Mouse (Mus musculus) liver, embryonic 13.5 days (tissue): ENCODE data around the gene Camta1. TPM values are rescaled to one million over a fixed set of nuclear protein-coding genes. Genes with fewer than 3 reads are reported as not detected.
A peak's percentile ranks its signal among the peaks of the same experiment; 100 is the strongest.

Source experiments
- ATAC-seq: fragments of 200-750 bp; cut with Nextera tagmentation; 2 replicates; pipeline ENCODE4 v1.8.0; 2017; ENCODE audit warnings: low read depth, mild to moderate bottlenecking, moderate number of reproducible peaks, moderate library complexity
- DNase-seq: peaks from one replicate; pipeline ENCODE4 v3.0.0; 2022
- H3K27ac ChIP-seq: fragments of 300-500 bp; sonication (generic); 2 replicates; pipeline ENCODE4 v1.5.1; 2015; ENCODE audit warnings: moderate library complexity, mild to moderate bottlenecking, inconsistent platforms
- H3K27me3 ChIP-seq: fragments of 300-500 bp; sonication (generic); 2 replicates; pipeline ENCODE4 v1.6.1; 2015; ENCODE audit warnings: mild to moderate bottlenecking, inconsistent platforms
- H3K36me3 ChIP-seq: fragments of 300-500 bp; sonication (generic); 2 replicates; pipeline ENCODE4 v1.6.1; 2015; ENCODE audit warnings: mild to moderate bottlenecking, inconsistent platforms
- H3K4me1 ChIP-seq: fragments of 300-500 bp; sonication (generic); replicated peaks from 2 replicates; pipeline ENCODE4 v1.6.1; 2015; ENCODE audit warnings: inconsistent platforms
- H3K4me2 ChIP-seq: fragments of 300-500 bp; sonication (generic); 2 replicates; pipeline ENCODE4 v1.6.1; 2015; ENCODE audit warnings: inconsistent platforms, mild to moderate bottlenecking, moderate library complexity
- H3K4me3 ChIP-seq: fragments of 300-500 bp; sonication (generic); replicated peaks from 2 replicates; pipeline ENCODE4 v1.5.1; 2015; ENCODE audit warnings: mild to moderate bottlenecking, inconsistent platforms
- H3K9ac ChIP-seq: fragments of 300-500 bp; sonication (generic); 2 replicates; pipeline ENCODE4 v1.6.1; 2015; ENCODE audit warnings: mild to moderate bottlenecking, inconsistent platforms
- H3K9me3 ChIP-seq: fragments of 300-500 bp; sonication (generic); replicated peaks from 2 replicates; pipeline ENCODE4 v1.6.1; 2016; ENCODE audit warnings: inconsistent platforms
- WGBS: fragments of 180-500 bp; shearing (Covaris S2); methylation state at CpG from one replicate; pipeline ENCODE4 v1.1.7; 2015; ENCODE audit not compliant: insufficient replicate concordance; 5-methylcytosine and 5-hydroxymethylcytosine counted together
- polyA plus RNA-seq: library from polyadenylated mRNA; unstranded; fragments of >200 nt; fragmentation: Nextera tagmentation; extraction: Ambion mirVana; gene quantifications from 2 replicates; pipeline ENCODE4 v1.2.1, GENCODE M21; 2015

Camta1 gene
- polyA plus RNA-seq, 1 experiment from 2014 or later, result 43.6 TPM

DNA sequence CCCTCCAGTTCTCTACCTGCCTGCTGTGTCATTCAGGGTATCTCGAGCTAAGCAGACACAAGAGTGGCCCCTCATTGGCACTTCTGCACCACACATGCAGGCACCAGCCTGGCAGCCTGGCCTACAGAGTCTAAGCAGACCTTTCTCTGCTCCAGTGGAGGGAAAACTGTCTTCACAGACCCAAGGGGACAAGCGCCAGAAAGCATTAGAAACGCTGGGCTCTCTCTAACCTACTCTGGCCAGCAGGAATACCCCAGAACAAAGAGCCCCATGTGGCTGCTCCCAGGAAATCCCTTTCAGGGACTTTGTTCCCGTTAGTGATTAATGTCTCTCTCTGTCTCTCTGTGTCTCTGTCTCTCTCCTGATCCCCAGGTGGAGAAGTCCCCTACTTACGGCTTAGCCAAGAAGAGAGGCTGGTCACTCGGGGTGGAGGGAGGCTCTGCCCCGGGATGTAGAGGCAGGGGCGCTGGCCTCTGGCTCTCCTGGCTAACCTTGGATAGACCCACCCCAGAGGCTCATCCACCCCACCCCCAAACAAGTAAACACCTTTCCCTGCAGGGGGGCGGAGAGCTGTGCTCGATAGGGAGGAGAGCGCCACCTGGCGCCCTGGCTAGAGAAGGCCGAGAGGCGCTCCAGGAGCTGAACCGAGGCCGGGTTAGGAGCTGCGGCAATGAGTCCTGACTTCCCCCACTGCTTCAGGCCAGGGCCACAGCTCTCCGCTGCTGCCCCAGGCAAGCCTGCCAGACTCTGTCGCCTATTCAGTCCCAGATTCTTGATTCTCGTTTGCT is 722.4 kb downstream of the Camta1 start:
- WGBS, result 8% methylated on average over 20 of the region's 20 CpGs
- DNase-seq (peak; percentile 18), ATAC-seq (0 out of 2 replicates have a peak, but pooled peaks have one; percentile 24)
- H3K4me1 ChIP-seq, result no peaks in the 10 kb centered on the region
- H3K27ac ChIP-seq, result no peak overlapping the region
- H3K27me3 ChIP-seq, result peaks cover 33% of the 10 kb centered on the region
- H3K9me3 ChIP-seq, result no peaks in the 10 kb centered on the region
- H3K9ac ChIP-seq, result no peak overlapping the region
- no peak overlapping the region for H3K4me3 ChIP-seq
- no peak overlapping the region for H3K4me2 ChIP-seq
- H3K36me3 ChIP-seq, result no peaks in the 10 kb centered on the region

DNA sequence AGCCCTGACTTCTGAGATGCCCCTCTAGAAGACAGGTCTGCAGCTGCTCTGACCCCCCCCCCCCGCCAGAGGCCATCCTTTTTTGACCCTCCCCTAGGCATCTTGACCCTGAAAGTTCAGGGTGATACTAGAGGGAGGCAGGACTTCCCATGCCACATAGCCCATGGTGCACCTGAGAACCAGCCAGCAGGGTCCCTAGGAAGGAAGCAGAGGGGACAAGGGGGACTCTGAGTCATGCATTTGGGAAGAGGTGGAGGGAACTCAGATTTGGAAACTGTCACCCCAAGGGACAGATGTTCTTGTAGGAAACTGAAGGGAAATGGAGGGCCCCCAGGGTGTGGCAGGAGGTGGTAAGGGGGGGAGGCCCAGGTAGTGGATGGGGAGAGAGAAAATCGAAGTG is 723.1 kb downstream of the Camta1 start:
- H3K9me3 ChIP-seq, result no peaks in the 10 kb centered on the region
- no peak overlapping the region for H3K4me3 ChIP-seq
- ATAC-seq (no peak), DNase-seq (no peak)
- no peak overlapping the region for H3K27ac ChIP-seq
- no peak overlapping the region for H3K4me2 ChIP-seq
- 10% methylated on average over 2 of the region's 2 CpGs for WGBS
- H3K9ac ChIP-seq, result no peak overlapping the region
- no peaks in the 10 kb centered on the region for H3K4me1 ChIP-seq
- H3K36me3 ChIP-seq, result no peaks in the 10 kb centered on the region
- H3K27me3 ChIP-seq, result peaks cover 33% of the 10 kb centered on the region

DNA sequence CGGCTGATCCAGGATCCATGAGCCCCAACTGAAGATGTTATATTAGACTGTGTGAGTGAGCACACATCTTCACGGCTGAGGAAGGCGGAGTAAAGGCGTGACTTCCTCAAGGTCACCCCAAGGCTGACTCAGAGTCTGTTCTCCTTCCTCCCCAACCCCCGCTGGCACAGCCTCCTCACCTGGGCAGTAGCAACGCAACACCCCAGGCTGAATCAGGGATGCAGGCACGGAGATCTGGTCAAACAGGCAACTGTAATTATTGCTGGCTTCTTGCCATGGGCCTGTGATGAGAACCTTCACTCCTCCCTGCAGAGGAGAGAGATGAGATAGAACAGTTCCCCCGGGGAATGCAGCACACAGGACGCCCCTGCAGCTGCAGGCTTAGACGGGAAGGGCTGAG is 723.5 kb downstream of the Camta1 start:
- no peaks in the 10 kb centered on the region for H3K36me3 ChIP-seq
- H3K4me1 ChIP-seq, result no peaks in the 10 kb centered on the region
- ATAC-seq, result no peak
- WGBS, result 22% methylated on average over 10 of the region's 10 CpGs
- H3K4me2 ChIP-seq, result no peak overlapping the region
- H3K9ac ChIP-seq, result no peak overlapping the region
- peaks cover 37% of the 10 kb centered on the region for H3K27me3 ChIP-seq
- H3K4me3 ChIP-seq, result no peak overlapping the region
- no peak overlapping the region for H3K27ac ChIP-seq
- no peak for DNase-seq
- no peaks in the 10 kb centered on the region for H3K9me3 ChIP-seq

DNA sequence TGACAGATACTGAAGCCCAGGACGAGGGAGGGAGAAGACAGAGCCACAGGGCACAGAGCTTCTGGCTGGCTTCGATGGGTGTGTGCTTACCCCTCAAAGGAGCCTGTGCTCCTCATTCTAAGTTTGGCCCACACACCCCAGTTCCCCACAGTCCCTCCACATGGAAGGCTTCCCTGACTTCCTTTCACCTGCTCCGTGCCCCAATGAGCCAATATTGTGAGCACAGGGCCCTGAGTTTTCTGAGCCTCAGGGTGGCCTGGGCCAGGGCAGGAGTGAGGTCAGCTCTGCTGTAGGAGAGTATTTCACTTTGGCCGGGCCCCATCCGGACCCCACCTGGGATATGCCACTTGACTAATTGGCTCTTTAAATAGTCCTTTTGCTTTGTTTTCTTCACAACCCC is 724.0 kb downstream of the Camta1 start:
- DNase-seq (no peak), ATAC-seq (no peak)
- H3K36me3 ChIP-seq, result no peaks in the 10 kb centered on the region
- H3K9me3 ChIP-seq, result no peaks in the 10 kb centered on the region
- WGBS, result 39% methylated on average over 5 of the region's 5 CpGs
- peaks cover 38% of the 10 kb centered on the region for H3K27me3 ChIP-seq
- no peak overlapping the region for H3K27ac ChIP-seq
- no peak overlapping the region for H3K9ac ChIP-seq
- H3K4me2 ChIP-seq, result no peak overlapping the region
- no peaks in the 10 kb centered on the region for H3K4me1 ChIP-seq
- no peak overlapping the region for H3K4me3 ChIP-seq

DNA sequence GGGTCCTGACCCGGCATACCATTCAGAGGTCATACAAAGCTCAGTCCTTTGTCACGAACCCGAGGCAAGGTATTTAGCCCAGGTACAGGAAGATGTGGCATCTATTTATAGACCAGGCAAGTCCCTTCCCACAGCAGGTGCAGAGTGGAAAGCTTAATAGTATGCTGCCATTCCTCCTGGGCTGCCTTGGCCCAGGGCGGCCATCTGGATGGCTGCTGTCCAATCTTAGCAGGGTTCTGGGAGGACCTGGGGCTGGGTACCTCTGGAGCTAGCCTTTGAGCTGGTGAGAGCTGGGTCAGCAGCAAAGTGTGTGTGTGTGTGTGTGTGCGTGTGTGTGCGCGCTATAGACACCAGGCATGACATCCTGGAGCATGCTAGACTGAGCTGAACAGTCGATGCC is 726.2 kb downstream of the Camta1 start:
- H3K4me2 ChIP-seq, result no peak overlapping the region
- WGBS, result 72% methylated on average over 8 of the region's 8 CpGs
- H3K9me3 ChIP-seq, result no peaks in the 10 kb centered on the region
- no peaks in the 10 kb centered on the region for H3K36me3 ChIP-seq
- H3K4me1 ChIP-seq, result no peaks in the 10 kb centered on the region
- no peak for ATAC-seq
- H3K27ac ChIP-seq, result no peak overlapping the region
- DNase-seq, result no peak
- H3K9ac ChIP-seq, result no peak overlapping the region
- H3K4me3 ChIP-seq, result no peak overlapping the region
- peaks cover 34% of the 10 kb centered on the region for H3K27me3 ChIP-seq

DNA sequence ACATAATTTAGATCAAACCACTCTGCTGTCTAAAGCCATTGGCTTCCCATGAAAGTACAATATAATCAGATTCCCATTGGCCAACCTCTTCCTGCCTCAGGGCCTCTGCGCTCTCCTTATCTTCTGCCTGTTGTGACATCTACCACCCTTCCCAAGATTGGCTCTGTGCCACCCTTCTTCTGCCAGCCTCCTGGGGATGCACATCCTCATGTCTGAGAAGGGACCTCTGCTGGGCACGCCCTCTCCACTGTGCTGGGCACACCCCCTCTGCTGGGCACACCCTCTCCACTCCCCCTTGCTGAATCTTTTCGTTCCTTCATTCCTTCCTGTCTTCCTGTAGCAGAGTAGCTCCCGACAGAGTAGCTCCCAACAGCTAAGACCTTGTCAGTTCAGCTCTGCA is 727.9 kb downstream of the Camta1 start:
- no peaks in the 10 kb centered on the region for H3K9me3 ChIP-seq
- H3K4me3 ChIP-seq, result no peak overlapping the region
- 0 out of 2 replicates have a peak, but pooled peaks cover 2% of the 10 kb centered on the region for H3K4me1 ChIP-seq
- ATAC-seq (no peak), DNase-seq (no peak)
- H3K4me2 ChIP-seq, result no peak overlapping the region
- H3K9ac ChIP-seq, result no peak overlapping the region
- WGBS, result 31% methylated on average over 4 of the region's 4 CpGs
- H3K27me3 ChIP-seq, result peaks cover 34% of the 10 kb centered on the region
- H3K27ac ChIP-seq, result no peak overlapping the region
- H3K36me3 ChIP-seq, result no peaks in the 10 kb centered on the region

DNA sequence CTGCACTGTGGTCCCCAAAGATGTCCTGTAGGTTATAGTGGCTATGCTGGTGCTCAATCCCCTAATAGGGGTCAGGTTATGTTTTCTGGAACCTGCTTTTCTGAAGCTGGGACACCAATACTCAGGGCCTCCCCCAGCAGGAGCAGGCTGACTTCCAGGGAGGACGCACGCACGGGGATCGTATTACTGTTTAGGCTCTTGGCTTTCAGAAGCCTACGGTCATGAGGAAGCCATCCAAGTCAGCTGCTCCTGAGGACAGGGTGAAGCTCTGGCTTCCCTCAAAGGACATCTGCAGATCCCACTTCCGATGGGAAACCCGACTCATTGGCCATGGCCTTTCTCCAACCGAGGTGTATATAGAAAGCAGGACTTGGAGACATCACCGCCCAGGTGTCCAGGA is 729.2 kb downstream of the Camta1 start:
- Histone ChIP-seq H3K36me3 (no peaks in the 10 kb centered on the region), H3K4me1 (0 out of 2 replicates have a peak, but pooled peaks cover 4% of the 10 kb centered on the region), H3K9ac (no peak overlapping the region), H3K9me3 (no peaks in the 10 kb centered on the region), H3K27me3 (peaks cover 45% of the 10 kb centered on the region), H3K4me2 (no peak overlapping the region), H3K4me3 (no peak overlapping the region), H3K27ac (no peak overlapping the region)
- no peak for DNase-seq
- ATAC-seq, result no peak
- WGBS, result 62% methylated on average over 9 of the region's 9 CpGs

DNA sequence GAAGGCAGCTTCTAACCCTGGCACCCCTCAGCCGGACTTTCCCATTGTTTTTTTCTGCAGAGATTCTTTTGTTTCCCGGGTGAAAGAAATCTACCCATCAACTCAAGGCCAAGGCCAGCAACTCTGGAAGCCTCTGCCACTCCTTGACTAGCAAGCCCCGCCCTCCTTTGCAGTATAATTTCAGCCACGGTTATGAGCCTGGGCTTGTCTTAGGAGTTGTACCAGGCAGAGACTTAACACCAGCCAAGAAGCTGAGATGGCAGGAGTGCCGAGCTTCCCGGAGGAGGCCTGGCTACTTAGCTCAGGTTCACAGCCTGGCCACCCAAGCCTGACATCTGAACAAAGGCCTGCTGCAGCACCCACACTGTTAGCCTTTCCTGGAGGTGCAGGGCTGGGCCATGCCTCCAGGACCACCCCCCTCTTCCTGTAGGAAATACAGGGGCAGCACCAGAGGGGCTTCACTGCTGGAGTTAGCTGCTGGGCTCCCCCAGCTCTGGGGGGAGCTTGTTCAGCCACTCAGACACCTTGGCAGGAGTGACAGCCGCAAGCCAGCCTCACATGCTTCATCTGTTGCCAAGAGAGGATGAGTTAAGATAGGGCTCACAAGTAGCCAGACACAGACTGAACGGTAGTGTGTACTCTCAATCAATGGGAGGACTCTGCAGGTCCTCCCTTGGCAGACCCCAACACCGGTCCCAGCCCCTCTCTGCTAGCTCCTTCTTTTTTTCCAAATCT is 730.8 kb downstream of the Camta1 start:
- H3K4me2 ChIP-seq, result no peak overlapping the region
- H3K9me3 ChIP-seq, result no peaks in the 10 kb centered on the region
- 0 out of 2 replicates have a peak, but pooled peaks cover 4% of the 10 kb centered on the region for H3K4me1 ChIP-seq
- ATAC-seq (no peak), DNase-seq (no peak)
- H3K9ac ChIP-seq, result no peak overlapping the region
- no peaks in the 10 kb centered on the region for H3K36me3 ChIP-seq
- peaks cover 47% of the 10 kb centered on the region for H3K27me3 ChIP-seq
- no peak overlapping the region for H3K27ac ChIP-seq
- H3K4me3 ChIP-seq, result no peak overlapping the region
- 51% methylated on average over 9 of the region's 9 CpGs for WGBS

DNA sequence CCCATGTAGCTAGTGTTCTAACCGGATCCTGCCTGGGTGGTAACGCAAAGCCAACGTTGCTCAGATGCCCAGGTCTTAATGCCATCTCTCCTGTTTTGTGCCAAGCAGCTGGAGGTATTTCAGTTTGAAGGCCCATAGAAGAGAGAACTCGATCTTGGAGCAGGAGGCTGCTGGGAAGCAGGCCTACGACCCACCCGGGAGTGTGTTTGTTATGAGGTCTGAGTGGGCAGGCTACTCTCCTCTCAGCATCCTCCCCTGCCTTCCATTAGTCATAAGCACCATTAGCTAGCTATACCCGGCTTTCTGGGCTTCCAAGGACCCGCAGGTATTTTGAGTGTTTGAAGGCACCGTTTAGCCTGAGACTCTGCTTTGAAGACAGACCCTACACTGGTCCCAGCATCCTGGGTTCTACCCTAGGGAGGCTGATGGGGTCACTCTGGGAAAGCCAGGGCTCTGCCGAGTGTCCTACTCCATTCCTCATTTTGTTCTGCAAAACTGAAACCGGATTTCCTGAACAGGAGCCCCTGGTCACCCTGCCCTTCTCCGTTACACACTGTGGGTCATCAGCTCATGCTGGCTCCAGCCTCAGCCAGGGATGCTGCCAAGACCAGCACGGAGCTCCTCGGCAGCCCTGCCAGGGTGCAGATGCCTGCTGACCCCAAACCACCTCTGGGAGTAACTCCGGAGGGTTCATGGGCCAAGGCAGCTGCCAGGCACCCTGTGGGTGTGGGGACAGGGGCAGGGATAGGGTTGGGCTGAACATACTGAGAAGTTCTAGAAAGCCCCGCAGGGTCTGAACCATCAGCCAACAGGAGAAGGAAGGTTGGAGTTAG is 731.7 kb downstream of the Camta1 start:
- 57% methylated on average over 16 of the region's 16 CpGs for WGBS
- ATAC-seq, result no peak
- Histone ChIP-seq H3K4me1 (0 out of 2 replicates have a peak, but pooled peaks cover 4% of the 10 kb centered on the region), H3K27ac (no peak overlapping the region), H3K4me2 (no peak overlapping the region), H3K36me3 (no peaks in the 10 kb centered on the region), H3K27me3 (peaks cover 47% of the 10 kb centered on the region), H3K4me3 (no peak overlapping the region), H3K9ac (no peak overlapping the region), H3K9me3 (no peaks in the 10 kb centered on the region)
- no peak for DNase-seq

DNA sequence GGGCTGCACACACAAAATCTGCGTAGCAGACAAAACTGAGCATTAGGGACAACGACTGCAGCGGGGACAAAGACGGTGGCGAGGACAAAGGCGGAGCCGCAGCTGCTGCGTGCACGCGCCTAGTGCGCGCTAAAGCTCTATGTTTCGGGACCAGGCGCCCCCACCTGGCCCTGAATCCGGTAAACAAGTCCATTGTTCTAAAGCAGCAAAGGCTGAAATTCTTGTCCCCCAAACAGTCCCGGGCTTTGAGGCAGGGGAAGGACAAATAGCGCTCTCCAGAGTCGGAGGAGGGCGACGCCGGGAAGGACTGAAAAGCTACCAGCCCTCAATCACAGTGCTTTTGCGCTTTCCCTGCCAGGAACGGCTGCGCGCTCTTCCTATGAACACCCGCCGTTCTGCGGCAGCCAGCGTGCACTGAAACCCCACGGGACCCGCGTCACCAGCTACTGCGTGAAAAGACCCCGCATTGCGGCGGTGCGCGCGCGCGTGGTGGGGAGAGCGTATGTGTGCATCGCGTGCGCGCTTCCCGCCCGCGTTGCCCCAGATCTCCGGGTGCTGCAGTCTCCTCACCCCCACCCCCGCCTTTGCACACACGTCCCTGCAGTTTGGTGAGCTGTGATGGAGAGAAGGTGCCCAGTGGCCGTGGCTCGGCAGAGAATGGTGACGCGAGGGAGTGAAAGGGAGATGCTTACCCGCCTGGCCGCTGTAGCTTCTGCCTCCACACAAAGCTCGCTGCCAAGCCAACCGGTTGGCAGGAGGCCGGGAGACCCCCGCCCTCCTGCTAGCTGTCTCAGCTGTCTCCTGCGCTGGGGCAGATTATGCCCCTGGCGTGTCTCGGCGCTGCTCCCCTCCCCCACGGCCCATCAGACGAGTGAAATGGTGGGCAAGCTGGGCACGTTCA is 732.8 kb downstream of the Camta1 start:
- Histone ChIP-seq H3K4me2 (peak overlapping the region; percentile 60), H3K4me3 (peak overlapping the region; percentile 42), H3K9ac (no peak overlapping the region), H3K27me3 (peaks cover 47% of the 10 kb centered on the region), H3K4me1 (0 out of 2 replicates have a peak, but pooled peaks cover 4% of the 10 kb centered on the region), H3K9me3 (no peaks in the 10 kb centered on the region), H3K27ac (no peak overlapping the region), H3K36me3 (no peaks in the 10 kb centered on the region)
- 2% methylated on average over 69 of the region's 69 CpGs for WGBS
- DNase-seq (no peak), ATAC-seq (no peak)
